Mouse (Mus musculus) thymus, adult 2 months (tissue): ENCODE data around the gene Lin37. TPM values are rescaled to one million over a fixed set of nuclear protein-coding genes. Genes with fewer than 3 reads are reported as not detected.

ENCODE experiments used
- DNase-seq: peaks from one replicate; pipeline ENCODE4 v3.0.0; 2021
- H3K27ac ChIP-seq: fragments of 200-500 bp; 2 replicates; pipeline ENCODE4 v1.5.1; 2012; ENCODE audit warnings: low read length, control low read depth; ENCODE audit not compliant: control insufficient read depth, insufficient read depth
- H3K27me3 ChIP-seq: fragments of 200-500 bp; 2 replicates; pipeline ENCODE4 v1.6.1; 2012; ENCODE audit warnings: mild to moderate bottlenecking, low read length, moderate library complexity, mixed read lengths; ENCODE audit not compliant: control insufficient read depth, insufficient read depth
- H3K36me3 ChIP-seq: fragments of 200-500 bp; 2 replicates; pipeline ENCODE4 v1.6.1; 2012; ENCODE audit warnings: mild to moderate bottlenecking, low read length, moderate library complexity; ENCODE audit not compliant: control insufficient read depth, insufficient read depth
- H3K4me1 ChIP-seq: fragments of 200-500 bp; replicated peaks from 2 replicates; pipeline ENCODE4 v1.6.1; 2012; ENCODE audit warnings: low read length; ENCODE audit not compliant: control insufficient read depth, insufficient read depth
- H3K4me3 ChIP-seq: fragments of 200-500 bp; 2 replicates; pipeline ENCODE4 v1.5.1; 2012; ENCODE audit warnings: mild to moderate bottlenecking, low read length, control low read depth, moderate library complexity; ENCODE audit not compliant: control insufficient read depth, insufficient read depth
- CTCF ChIP-seq: fragments of 200-500 bp; IDR thresholded peaks from 2 replicates; pipeline ENCODE4 v1.5.1; 2012; ENCODE audit warnings: mild to moderate bottlenecking, control low read depth, low read length, moderate library complexity, borderline replicate concordance; ENCODE audit not compliant: control insufficient read depth, poor library complexity, insufficient read depth; ENCODE audit errors: extremely low read depth
- POLR2A ChIP-seq: fragments of 200-500 bp; IDR thresholded peaks from 2 replicates; pipeline ENCODE4 v1.6.1; 2012; ENCODE audit warnings: mild to moderate bottlenecking, low read length, control low read depth, moderate library complexity; ENCODE audit not compliant: control insufficient read depth, poor library complexity, insufficient read depth; ENCODE audit errors: extremely low read depth
- WGBS: fragments of 180-500 bp; shearing (Covaris S2); methylation state at CpG from one replicate; pipeline ENCODE4 v1.1.7; 2018; 5-methylcytosine and 5-hydroxymethylcytosine counted together
- polyA plus RNA-seq: library from polyadenylated mRNA; depleted of rRNA; stranded (reverse); fragments of >200 nt; gene quantifications from 2 replicates; pipeline ENCODE4 v1.2.3, GENCODE M21; 2012

Gene Lin37
- polyA plus RNA-seq, 1 experiment = 78.6 TPM

DNA sequence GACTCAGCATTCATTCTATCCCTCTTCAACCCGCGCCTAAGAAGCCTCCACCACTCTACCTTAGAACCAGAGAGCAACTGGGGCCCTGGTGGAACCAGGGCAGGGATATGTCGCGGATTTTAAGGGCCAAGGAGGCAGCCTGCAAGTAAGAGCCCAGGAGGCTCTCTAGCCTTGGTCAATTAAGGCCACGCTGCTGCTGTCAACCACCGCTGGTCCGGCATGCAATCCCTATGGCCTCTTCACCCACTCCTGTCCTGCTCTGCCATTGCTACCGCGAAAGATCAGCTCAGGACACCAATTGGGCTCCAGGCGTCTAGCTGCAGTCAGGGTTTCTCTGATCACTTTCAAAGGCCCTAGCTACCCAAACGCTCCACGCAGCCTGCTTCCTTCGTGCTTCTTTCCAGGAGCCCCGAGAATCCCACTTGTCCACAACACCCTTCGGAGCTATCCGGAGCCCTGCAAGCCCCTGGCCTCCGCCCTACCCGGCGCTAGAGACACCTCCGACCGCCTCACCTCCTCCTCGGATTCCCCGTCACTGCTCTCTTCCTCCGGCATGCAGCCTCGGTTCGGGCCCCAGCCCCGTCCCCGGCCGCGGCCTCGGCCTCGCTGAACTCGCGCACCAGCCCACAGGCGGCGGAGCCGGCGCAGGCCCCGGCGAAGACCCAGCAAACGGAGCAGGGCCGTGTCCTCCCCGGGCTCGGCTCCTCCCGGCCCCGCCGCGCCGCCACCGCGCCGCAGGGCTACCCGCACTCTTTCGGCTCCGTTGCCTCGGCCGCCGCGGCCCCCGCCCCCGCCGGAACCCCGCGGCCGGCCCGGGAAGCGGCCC is 28.4 kb upstream of the Lin37 start:
- peak overlapping the region; percentile 51; the same call in 1 of the 2 replicates for H3K27ac ChIP-seq
- no peak for DNase-seq
- 2% methylated on average over 67 of the region's 67 CpGs for WGBS
- H3K4me1 ChIP-seq = peaks cover 10% of the 10 kb centered on the region
- peaks cover 30% of the 10 kb centered on the region for H3K36me3 ChIP-seq
- peak overlapping the region; percentile 98 for H3K4me3 ChIP-seq
- no peaks in the 10 kb centered on the region for H3K27me3 ChIP-seq
- TF ChIP-seq POLR2A (peak; percentile 51; the same call in 1 of the 2 replicates), CTCF (no peak)

DNA sequence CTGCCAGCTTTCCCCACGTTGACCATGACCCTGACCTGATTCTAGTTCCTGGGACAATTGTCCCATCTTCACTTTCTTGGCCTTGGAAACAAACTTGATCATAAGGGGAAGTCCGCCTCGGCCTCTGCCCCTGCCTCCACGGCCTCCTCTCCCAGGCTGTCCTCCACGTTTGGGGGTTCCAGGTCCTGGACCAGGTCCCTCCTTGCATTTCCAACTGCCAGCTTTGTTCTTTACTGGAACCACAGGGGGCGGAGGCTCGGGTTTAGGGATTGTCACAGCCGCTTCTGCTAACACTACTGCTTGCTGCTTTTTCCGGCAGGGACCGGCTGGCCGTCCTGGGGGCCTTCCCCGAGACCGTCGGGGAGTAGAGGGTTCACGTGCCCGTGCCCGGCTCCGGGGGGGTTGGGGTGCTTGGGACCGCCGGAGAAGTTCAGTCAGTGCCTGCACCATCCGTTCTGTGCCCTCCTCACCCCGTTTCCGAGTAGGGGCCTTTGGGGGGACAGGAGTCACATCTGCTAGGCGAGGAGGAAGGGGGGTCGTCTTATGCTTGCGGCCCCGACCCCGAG is 26.9 kb upstream of the Lin37 start:
- Histone ChIP-seq H3K27me3 (no peaks in the 10 kb centered on the region), H3K4me1 (peaks cover 10% of the 10 kb centered on the region), H3K27ac (no peak overlapping the region), H3K36me3 (peaks cover 42% of the 10 kb centered on the region), H3K4me3 (no peak overlapping the region)
- TF ChIP-seq CTCF = no peak
- no peak for TF ChIP-seq POLR2A
- 97% methylated on average over 28 of the region's 28 CpGs for WGBS
- no peak for DNase-seq

DNA sequence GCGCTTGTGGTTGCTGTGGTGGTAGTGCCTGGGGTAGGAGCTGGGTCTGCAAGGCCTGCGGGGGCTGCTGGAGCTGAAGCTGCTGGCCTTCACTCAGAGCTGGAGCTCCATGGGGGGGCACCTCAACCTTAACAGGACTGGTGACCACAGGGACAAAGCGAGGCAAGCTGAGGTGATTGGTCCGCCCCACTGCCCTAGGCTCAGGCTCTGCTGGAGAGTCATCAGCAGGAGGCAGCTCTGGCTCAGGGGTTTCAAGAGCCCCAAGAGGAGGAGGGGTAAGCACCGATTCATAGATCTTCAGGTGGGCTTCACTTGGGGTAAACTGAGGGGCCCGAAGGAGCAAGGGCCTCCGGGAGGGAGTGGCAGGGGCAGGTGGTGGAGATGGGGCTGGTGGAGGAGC is 25.5 kb upstream of the Lin37 start:
- Histone ChIP-seq H3K36me3 (peaks cover 53% of the 10 kb centered on the region), H3K4me3 (no peak overlapping the region), H3K27ac (no peak overlapping the region), H3K4me1 (peaks cover 10% of the 10 kb centered on the region), H3K27me3 (no peaks in the 10 kb centered on the region)
- DNase-seq = no peak
- WGBS = 98% methylated on average over 7 of the region's 7 CpGs
- TF ChIP-seq CTCF (no peak), POLR2A (no peak)

GRCm38 (mm10) chr7:30584339-30584738 is 24.7 kb upstream of the Lin37 start:
- H3K36me3 ChIP-seq = peaks cover 61% of the 10 kb centered on the region
- DNase-seq = no peak
- no peaks in the 10 kb centered on the region for H3K27me3 ChIP-seq
- no peak overlapping the region for H3K27ac ChIP-seq
- no peak for TF ChIP-seq CTCF
- TF ChIP-seq POLR2A = no peak
- peaks cover 6% of the 10 kb centered on the region for H3K4me1 ChIP-seq
- no peak overlapping the region for H3K4me3 ChIP-seq
- WGBS = 94% methylated on average over 10 of the region's 10 CpGs

DNA sequence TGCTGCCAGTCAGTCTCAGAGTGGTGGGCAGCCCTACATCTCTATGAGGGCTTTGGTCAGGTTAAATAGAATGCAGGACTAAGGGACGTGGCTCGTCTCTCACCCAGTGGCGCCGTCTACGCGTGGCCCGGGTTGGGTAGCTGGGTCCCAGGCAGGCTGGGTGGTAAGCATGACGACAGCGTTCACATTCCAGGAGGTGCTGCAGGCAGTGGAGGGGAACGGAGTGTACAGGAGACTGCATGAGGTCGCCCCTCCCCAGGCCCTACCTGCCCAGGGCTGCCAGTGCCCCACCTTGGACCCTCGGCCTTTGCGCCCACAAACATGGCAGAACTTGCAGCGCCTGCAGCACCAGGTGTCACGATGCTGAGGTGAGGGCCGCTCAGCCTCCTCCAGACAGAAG is 21.9 kb upstream of the Lin37 start:
- Histone ChIP-seq H3K4me3 (no peak overlapping the region), H3K27me3 (no peaks in the 10 kb centered on the region), H3K27ac (no peak overlapping the region), H3K36me3 (peaks cover 89% of the 10 kb centered on the region), H3K4me1 (no peaks in the 10 kb centered on the region)
- no peak for DNase-seq
- WGBS = 97% methylated on average over 16 of the region's 16 CpGs
- TF ChIP-seq POLR2A = no peak
- no peak for TF ChIP-seq CTCF

DNA sequence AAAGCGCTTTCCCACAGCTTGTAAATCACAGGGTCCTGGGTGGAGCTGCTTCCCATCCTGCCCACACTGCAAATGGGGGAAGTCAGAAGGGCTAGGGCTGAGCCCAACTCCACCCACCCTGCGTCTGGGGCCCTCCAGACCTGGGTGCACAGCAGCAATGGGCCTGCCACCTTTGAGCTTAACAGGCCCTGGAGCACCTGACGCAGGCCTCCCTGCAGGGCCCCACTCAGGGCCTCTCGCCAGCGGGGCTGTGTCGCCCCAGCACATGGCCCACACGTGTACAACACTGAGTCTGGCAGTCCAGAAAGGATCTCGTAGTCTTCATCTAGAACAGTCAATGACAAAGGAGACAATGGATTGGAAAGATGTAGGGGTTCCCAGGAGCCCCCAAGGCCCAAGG is 20.3 kb upstream of the Lin37 start:
- Histone ChIP-seq H3K4me3 (no peak overlapping the region), H3K27ac (no peak overlapping the region), H3K4me1 (no peaks in the 10 kb centered on the region), H3K36me3 (peaks cover 92% of the 10 kb centered on the region), H3K27me3 (no peaks in the 10 kb centered on the region)
- 95% methylated on average over 8 of the region's 8 CpGs for WGBS
- no peak for TF ChIP-seq POLR2A
- no peak for TF ChIP-seq CTCF
- no peak for DNase-seq
